Mouse (Mus musculus): Measurements from ENCODE around the gene Tmem189. TPM values are rescaled to one million over a fixed set of nuclear protein-coding genes. Genes with fewer than 3 reads are reported as not detected.

The Tmem189 gene
- polyA plus RNA-seq, 1 experiment from 2014 or later = 45.2 TPM

GRCm38 (mm10) chr2:167696143-167696542, 6.5 kb upstream of the Tmem189 start:
- H3K4me1 ChIP-seq = no peaks in the 10 kb centered on the region
- H3K9ac ChIP-seq = no peak overlapping the region
- H3K9me3 ChIP-seq = no peaks in the 10 kb centered on the region
- peaks cover 13% of the 10 kb centered on the region for H3K27me3 ChIP-seq (replicated peaks)
- WGBS = 85% methylated on average over 7 of the region's 7 CpGs
- no peak overlapping the region for H3K4me3 ChIP-seq
- no peak overlapping the region for H3K27ac ChIP-seq
- no peak overlapping the region for H3K4me2 ChIP-seq (replicated peaks)
- ATAC-seq (ENCODE audit: low FRiP score, low read depth) = no peak
- no peaks in the 10 kb centered on the region for H3K36me3 ChIP-seq

- no peak for ATAC-seq (ENCODE audit: low FRiP score, low read depth)
- Histone ChIP-seq H3K36me3 (no peaks in the 10 kb centered on the region), H3K4me3 (no peak overlapping the region), H3K4me1 (no peaks in the 10 kb centered on the region), H3K27ac (no peak overlapping the region), H3K9me3 (no peaks in the 10 kb centered on the region), H3K27me3 (replicated peaks) (peaks cover 19% of the 10 kb centered on the region), H3K4me2 (replicated peaks) (no peak overlapping the region), H3K9ac (no peak overlapping the region)
- 75% methylated on average over 14 of the region's 14 CpGs for WGBS
Observed at GRCm38 (mm10) chr2:167695491-167695890, 5.9 kb upstream of the Tmem189 start.

- Histone ChIP-seq H3K36me3 (no peaks in the 10 kb centered on the region), H3K9me3 (no peaks in the 10 kb centered on the region), H3K27me3 (replicated peaks) (peaks cover 22% of the 10 kb centered on the region), H3K27ac (no peak overlapping the region), H3K4me3 (no peak overlapping the region), H3K4me1 (0 out of 2 replicates have a peak, but pooled peaks cover under 1% of the 10 kb centered on the region), H3K4me2 (replicated peaks) (no peak overlapping the region), H3K9ac (no peak overlapping the region)
- WGBS = 95% methylated on average over 7 of the region's 7 CpGs
- no peak for ATAC-seq (ENCODE audit: low FRiP score, low read depth)
Observed at GRCm38 (mm10) chr2:167694963-167695362, 5.3 kb upstream of the Tmem189 start.

GRCm38 (mm10) chr2:167694244-167694643, 4.6 kb upstream of the Tmem189 start:
- ATAC-seq (ENCODE audit: low FRiP score, low read depth) = no peak
- no peak overlapping the region for H3K9ac ChIP-seq
- H3K4me3 ChIP-seq = no peak overlapping the region
- H3K27me3 ChIP-seq (replicated peaks) = peaks cover 29% of the 10 kb centered on the region
- no peaks in the 10 kb centered on the region for H3K9me3 ChIP-seq
- H3K36me3 ChIP-seq = no peaks in the 10 kb centered on the region
- no peak overlapping the region for H3K4me2 ChIP-seq (replicated peaks)
- 80% methylated on average over 1 of the region's 1 CpGs for WGBS
- peaks cover 7% of the 10 kb centered on the region; the same call in 1 of the 2 replicates for H3K4me1 ChIP-seq
- no peak overlapping the region for H3K27ac ChIP-seq

GRCm38 (mm10) chr2:167693540-167693939, 3.9 kb upstream of the Tmem189 start:
- 89% methylated on average over 2 of the region's 2 CpGs for WGBS
- no peak overlapping the region for H3K27ac ChIP-seq

GRCm38 (mm10) chr2:167692831-167693230, 3.2 kb upstream of the Tmem189 start:
- Histone ChIP-seq H3K4me2 (replicated peaks) (no peak overlapping the region), H3K9ac (no peak overlapping the region), H3K27me3 (replicated peaks) (peaks cover 44% of the 10 kb centered on the region), H3K4me1 (peaks cover 11% of the 10 kb centered on the region; the same call in 1 of the 2 replicates), H3K36me3 (no peaks in the 10 kb centered on the region), H3K4me3 (no peak overlapping the region), H3K27ac (no peak overlapping the region), H3K9me3 (no peaks in the 10 kb centered on the region)
- 71% methylated on average over 3 of the region's 3 CpGs for WGBS
- no peak for ATAC-seq (ENCODE audit: low FRiP score, low read depth)

More at GRCm38 (mm10) chr2:167693540-167693939, 3.9 kb upstream of the Tmem189 start:
- no peak for ATAC-seq (ENCODE audit: low FRiP score, low read depth)
- no peak overlapping the region for H3K4me3 ChIP-seq
- H3K27me3 ChIP-seq (replicated peaks) = peaks cover 36% of the 10 kb centered on the region
- no peaks in the 10 kb centered on the region for H3K9me3 ChIP-seq
- H3K4me2 ChIP-seq (replicated peaks) = no peak overlapping the region
- no peaks in the 10 kb centered on the region for H3K36me3 ChIP-seq
- H3K4me1 ChIP-seq = peaks cover 11% of the 10 kb centered on the region; the same call in 1 of the 2 replicates
- H3K9ac ChIP-seq = no peak overlapping the region

- peaks cover 11% of the 10 kb centered on the region; the same call in 1 of the 2 replicates for H3K4me1 ChIP-seq
- no peak overlapping the region for H3K27ac ChIP-seq
- no peak for ATAC-seq (ENCODE audit: low FRiP score, low read depth)
- H3K9me3 ChIP-seq = no peaks in the 10 kb centered on the region
- H3K36me3 ChIP-seq = no peaks in the 10 kb centered on the region
- H3K4me2 ChIP-seq (replicated peaks) = no peak overlapping the region
- 90% methylated on average over 14 of the region's 14 CpGs for WGBS
- peaks cover 51% of the 10 kb centered on the region for H3K27me3 ChIP-seq (replicated peaks)
- no peak overlapping the region for H3K4me3 ChIP-seq
- no peak overlapping the region for H3K9ac ChIP-seq
Observed at GRCm38 (mm10) chr2:167691871-167692661, 2.4 kb upstream of the Tmem189 start.

- no peaks in the 10 kb centered on the region for H3K36me3 ChIP-seq
- WGBS = 93% methylated on average over 6 of the region's 6 CpGs
- H3K4me2 ChIP-seq (replicated peaks) = no peak overlapping the region
- no peak for ATAC-seq (ENCODE audit: low FRiP score, low read depth)
- no peak overlapping the region for H3K27ac ChIP-seq
- H3K9ac ChIP-seq = no peak overlapping the region
- H3K9me3 ChIP-seq = no peaks in the 10 kb centered on the region
- peaks cover 55% of the 10 kb centered on the region for H3K27me3 ChIP-seq (replicated peaks)
- peaks cover 11% of the 10 kb centered on the region; the same call in 1 of the 2 replicates for H3K4me1 ChIP-seq
- H3K4me3 ChIP-seq = no peak overlapping the region
Observed at GRCm38 (mm10) chr2:167691410-167691809, 1.8 kb upstream of the Tmem189 start.

GRCm38 (mm10) chr2:167690962-167691311, 1.3 kb upstream of the Tmem189 start:
- no peaks in the 10 kb centered on the region for H3K36me3 ChIP-seq
- WGBS = 86% methylated on average over 12 of the region's 12 CpGs
- peaks cover 56% of the 10 kb centered on the region for H3K27me3 ChIP-seq (replicated peaks)
- no peak for ATAC-seq (ENCODE audit: low FRiP score, low read depth)
- H3K27ac ChIP-seq = no peak overlapping the region
- no peak overlapping the region for H3K4me3 ChIP-seq
- peaks cover 11% of the 10 kb centered on the region; the same call in 1 of the 2 replicates for H3K4me1 ChIP-seq
- no peaks in the 10 kb centered on the region for H3K9me3 ChIP-seq
- no peak overlapping the region for H3K9ac ChIP-seq
- no peak overlapping the region for H3K4me2 ChIP-seq (replicated peaks)

GRCm38 (mm10) chr2:167690219-167690961, 768 bp upstream of the Tmem189 start:
- peaks cover 61% of the 10 kb centered on the region for H3K27me3 ChIP-seq (replicated peaks)
- no peak for ATAC-seq (ENCODE audit: low FRiP score, low read depth)
- H3K9ac ChIP-seq = no peak overlapping the region
- H3K4me3 ChIP-seq = no peak overlapping the region
- peak overlapping the region; percentile 93 for H3K4me2 ChIP-seq (replicated peaks)
- 65% methylated on average over 15 of the region's 15 CpGs for WGBS
- H3K4me1 ChIP-seq = peaks cover 11% of the 10 kb centered on the region; the same call in 1 of the 2 replicates
- H3K36me3 ChIP-seq = no peaks in the 10 kb centered on the region
- no peaks in the 10 kb centered on the region for H3K9me3 ChIP-seq
- H3K27ac ChIP-seq = no peak overlapping the region

GRCm38 (mm10) chr2:167688498-167689451, 847 bp downstream of the Tmem189 start, which contains the start of gene Cebpb:
Gene Cebpb, plus strand, starts transcription at chr2:167688915.
- under 1% methylated on average over 139 of the region's 147 CpGs for WGBS
- peaks cover 67% of the 10 kb centered on the region for H3K27me3 ChIP-seq (replicated peaks)

More at GRCm38 (mm10) chr2:167688498-167689451, 847 bp downstream of the Tmem189 start, which contains the start of gene Cebpb:
- Histone ChIP-seq H3K27ac (no peak within 1 kb of the TSS), H3K9me3 (no peaks in the 10 kb centered on the region), H3K4me1 (peaks cover 11% of the 10 kb centered on the region; the same call in 1 of the 2 replicates), H3K4me2 (replicated peaks) (peak within 1 kb of the TSS; percentile 93), H3K4me3 (peak within 1 kb of the TSS; percentile 58), H3K36me3 (no peaks in the 10 kb centered on the region), H3K9ac (peak within 1 kb of the TSS; percentile 57)
- ATAC-seq (ENCODE audit: low FRiP score, low read depth) = peak; percentile 19
